Mouse (Mus musculus): ENCODE measurements at regions not wholly inside any gene's neighbourhood (a gene's known extent, or its start where the extent isn't known, plus 50 kb on each side); places are given as distances from the start of the nearest gene placed in this dataset.

GRCm38 (mm10) chr7:122844831-122845230, 120.7 kb upstream of the Rbbp6 start:
- TF ChIP-seq POLR2A (IDR thresholded peaks at IDR 0.05; ENCODE audit: control insufficient read depth in 1 of 2, insufficient read depth in 1 of 2, low read depth in 1 of 2, low read length in 2 of 2, poor library complexity in 1 of 2) (no peak), MAZ (IDR thresholded peaks at IDR 0.05; ENCODE audit: low read depth, low read length) (no peak), CTCF (IDR thresholded peaks at IDR 0.05 in 2 of 3, conservative IDR thresholded peaks at IDR 0.05 in 1 of 3; ENCODE audit: control insufficient read depth in 1 of 3, insufficient read depth in 1 of 3, low read depth in 2 of 3, low read length in 3 of 3, poor library complexity in 1 of 3, severe bottlenecking in 1 of 3) (no peak), EP300 (IDR thresholded peaks at IDR 0.05; ENCODE audit: low read depth in 1 of 2, low read length in 2 of 2) (no peak), TBP (IDR thresholded peaks at IDR 0.05; ENCODE audit: low read depth, low read length) (no peak), ELF1 (IDR thresholded peaks at IDR 0.05; ENCODE audit: low read depth, low read length) (no peak)
